Mouse (Mus musculus) testis, adult 2 months (tissue): ENCODE measurements around the gene Foxc2. TPM values are rescaled to one million over a fixed set of nuclear protein-coding genes. Genes with fewer than 3 reads are reported as not detected.

ENCODE experiments used
- H3K27ac ChIP-seq: fragments of 200-500 bp; 2 replicates; pipeline ENCODE4 v1.5.1; 2012; ENCODE audit warnings: low read depth, low read length; ENCODE audit not compliant: control insufficient read depth, insufficient read depth
- H3K27me3 ChIP-seq: fragments of 200-500 bp; 2 replicates; pipeline ENCODE4 v1.6.1; 2012; ENCODE audit warnings: mild to moderate bottlenecking, low read length, moderate library complexity; ENCODE audit not compliant: control insufficient read depth, insufficient read depth
- H3K36me3 ChIP-seq: fragments of 200-500 bp; 2 replicates; pipeline ENCODE4 v1.6.1; 2012; ENCODE audit warnings: mild to moderate bottlenecking, low read length; ENCODE audit not compliant: control insufficient read depth, insufficient read depth
- H3K4me1 ChIP-seq: fragments of 200-500 bp; 2 replicates; pipeline ENCODE4 v1.6.1; 2012; ENCODE audit warnings: low read length; ENCODE audit not compliant: control insufficient read depth, insufficient read depth
- H3K4me3 ChIP-seq: fragments of 200-500 bp; 2 replicates; pipeline ENCODE4 v1.5.1; 2012; ENCODE audit warnings: low read depth, mild to moderate bottlenecking, low read length, moderate library complexity, mixed read lengths; ENCODE audit not compliant: control insufficient read depth
- CTCF ChIP-seq: fragments of 200-500 bp; IDR thresholded peaks from 2 replicates; pipeline ENCODE4 v1.5.1; 2012; ENCODE audit warnings: low read depth, mild to moderate bottlenecking, inconsistent platforms, low read length, moderate library complexity; ENCODE audit not compliant: control insufficient read depth, insufficient read depth, insufficient replicate concordance
- POLR2A ChIP-seq: fragments of 200-500 bp; IDR thresholded peaks from 2 replicates; pipeline ENCODE4 v1.6.1; 2012; ENCODE audit warnings: low read depth, mild to moderate bottlenecking, inconsistent platforms, low read length, moderate library complexity; ENCODE audit not compliant: control insufficient read depth
- polyA plus RNA-seq: library from polyadenylated mRNA; depleted of rRNA; stranded (reverse); fragments of >200 nt; gene quantifications from 2 replicates; pipeline ENCODE4 v1.2.3, GENCODE M21; 2012

Foxc2 gene
- polyA plus RNA-seq, 1 experiment, result 0.20 TPM

- TF ChIP-seq POLR2A (no peak), CTCF (peak; percentile 96)
- peaks cover 9% of the 10 kb centered on the region for H3K4me1 ChIP-seq
- no peak overlapping the region for H3K4me3 ChIP-seq
- no peak overlapping the region for H3K27ac ChIP-seq
- H3K27me3 ChIP-seq, result no peaks in the 10 kb centered on the region
- no peaks in the 10 kb centered on the region for H3K36me3 ChIP-seq
These were observed 11.7 kb upstream of the Foxc2 start for GRCm38 (mm10) chr8:121104049-121104818.

- H3K27me3 ChIP-seq, result no peaks in the 10 kb centered on the region
- TF ChIP-seq CTCF (no peak), POLR2A (peak; percentile 60; the same call in 1 of the 2 replicates)
- H3K36me3 ChIP-seq, result no peaks in the 10 kb centered on the region
These were observed 8.0 kb upstream of the Foxc2 start, which contains the start of gene Mthfsd for GRCm38 (mm10) chr8:121107668-121108656. TSS of gene Mthfsd (minus strand) at chr8:121108392.

GRCm38 (mm10) chr8:121108657-121109056 lies 7.3 kb upstream of the Foxc2 start:
- TF ChIP-seq CTCF (no peak), POLR2A (no peak)
- H3K27me3 ChIP-seq, result no peaks in the 10 kb centered on the region
- no peaks in the 10 kb centered on the region for H3K36me3 ChIP-seq
- H3K4me3 ChIP-seq, result peak overlapping the region; percentile 97
- peaks cover 9% of the 10 kb centered on the region for H3K4me1 ChIP-seq
- no peak overlapping the region for H3K27ac ChIP-seq

More at GRCm38 (mm10) chr8:121107668-121108656, 8.0 kb upstream of the Foxc2 start, which contains the start of gene Mthfsd:
- H3K27ac ChIP-seq, result peak within 1 kb of the TSS; percentile 77
- peak within 1 kb of the TSS; percentile 97 for H3K4me3 ChIP-seq
- H3K4me1 ChIP-seq, result peaks cover 9% of the 10 kb centered on the region

- no peaks in the 10 kb centered on the region for H3K36me3 ChIP-seq
- no peak overlapping the region for H3K4me3 ChIP-seq
- no peak for TF ChIP-seq CTCF
- TF ChIP-seq POLR2A, result no peak
- no peak overlapping the region for H3K27ac ChIP-seq
- H3K27me3 ChIP-seq, result peaks cover 5% of the 10 kb centered on the region
- H3K4me1 ChIP-seq, result peaks cover 14% of the 10 kb centered on the region
These were observed 4.6 kb upstream of the Foxc2 start for GRCm38 (mm10) chr8:121111145-121111907.

- H3K27me3 ChIP-seq, result peaks cover 6% of the 10 kb centered on the region
These were observed 2.7 kb upstream of the Foxc2 start for GRCm38 (mm10) chr8:121113261-121113660.

GRCm38 (mm10) chr8:121115136-121115535 lies 835 bp upstream of the Foxc2 start:
- TF ChIP-seq CTCF (no peak), POLR2A (no peak)
- Histone ChIP-seq H3K27ac (no peak overlapping the region), H3K27me3 (peaks cover 6% of the 10 kb centered on the region), H3K4me1 (peaks cover 10% of the 10 kb centered on the region), H3K36me3 (no peaks in the 10 kb centered on the region), H3K4me3 (no peak overlapping the region)

More at GRCm38 (mm10) chr8:121113261-121113660, 2.7 kb upstream of the Foxc2 start:
- Histone ChIP-seq H3K27ac (no peak overlapping the region), H3K36me3 (no peaks in the 10 kb centered on the region), H3K4me1 (peaks cover 12% of the 10 kb centered on the region), H3K4me3 (no peak overlapping the region)
- TF ChIP-seq POLR2A (no peak), CTCF (peak; percentile 91)
